Mouse (Mus musculus) heart, embryonic 13.5 days (tissue): ENCODE results near the gene Hibch. TPM values are rescaled to one million over a fixed set of nuclear protein-coding genes. Genes with fewer than 3 reads are reported as not detected.

Experiments used
- ATAC-seq: fragments of 200-750 bp; cut with Nextera tagmentation; 2 replicates; pipeline ENCODE4 v1.8.0; 2017; ENCODE audit warnings: moderate TSS enrichment; ENCODE audit not compliant: insufficient number of reproducible peaks, low FRiP score, low TSS enrichment; ENCODE audit errors: extremely low read depth
- H3K27ac ChIP-seq: fragments of 300-500 bp; sonication (generic); replicated peaks from 2 replicates; pipeline ENCODE4 v1.5.1; 2015; ENCODE audit warnings: moderate library complexity, mild to moderate bottlenecking, inconsistent platforms
- H3K27me3 ChIP-seq: fragments of 300-500 bp; sonication (generic); replicated peaks from 2 replicates; pipeline ENCODE4 v1.6.1; 2015; ENCODE audit warnings: mild to moderate bottlenecking, inconsistent platforms
- H3K36me3 ChIP-seq: fragments of 300-500 bp; sonication (generic); 2 replicates; pipeline ENCODE4 v1.6.1; 2015; ENCODE audit warnings: mild to moderate bottlenecking, inconsistent platforms
- H3K4me1 ChIP-seq: fragments of 300-500 bp; sonication (generic); 2 replicates; pipeline ENCODE4 v1.6.1; 2015; ENCODE audit warnings: inconsistent platforms
- H3K4me2 ChIP-seq: fragments of 300-500 bp; sonication (generic); 2 replicates; pipeline ENCODE4 v1.6.1; 2015; ENCODE audit warnings: inconsistent platforms, mild to moderate bottlenecking, moderate library complexity
- H3K4me3 ChIP-seq: fragments of 300-500 bp; sonication (generic); 2 replicates; pipeline ENCODE4 v1.5.1; 2015; ENCODE audit warnings: moderate library complexity, mild to moderate bottlenecking, inconsistent platforms
- H3K9ac ChIP-seq: fragments of 300-500 bp; sonication (generic); 2 replicates; pipeline ENCODE4 v1.6.1; 2015; ENCODE audit warnings: inconsistent platforms, mild to moderate bottlenecking, moderate library complexity
- H3K9me3 ChIP-seq: fragments of 300-500 bp; sonication (generic); 2 replicates; pipeline ENCODE4 v1.6.1; 2016; ENCODE audit warnings: inconsistent platforms
- WGBS: fragments of 180-500 bp; shearing (Covaris S2); methylation state at CpG from one replicate; pipeline ENCODE4 v1.1.7; 2015; ENCODE audit warnings: mixed read lengths; 5-methylcytosine and 5-hydroxymethylcytosine counted together
- polyA plus RNA-seq: library from polyadenylated mRNA; unstranded; fragments of >200 nt; fragmentation: Nextera tagmentation; extraction: Ambion mirVana; gene quantifications from 2 replicates; pipeline ENCODE4 v1.2.1, GENCODE M21; 2015

Gene Hibch
- polyA plus RNA-seq, 1 experiment from 2014 or later = 30.0 TPM

- Histone ChIP-seq H3K27me3 (peaks cover 8% of the 10 kb centered on the region; the same call in 1 of the 2 replicates), H3K27ac (no peak overlapping the region), H3K9ac (no peak overlapping the region), H3K36me3 (no peaks in the 10 kb centered on the region), H3K4me1 (peaks cover 16% of the 10 kb centered on the region; the same call in 1 of the 2 replicates), H3K4me3 (peak overlapping the region; percentile 65), H3K9me3 (no peaks in the 10 kb centered on the region), H3K4me2 (peak overlapping the region; percentile 96)
- no peak for ATAC-seq
- 26% methylated on average over 4 of the region's 4 CpGs for WGBS
Measured at GRCm38 (mm10) chr1:52953548-52953947, 108.8 kb downstream of the Hibch start.

GRCm38 (mm10) chr1:52954456-52954855 lies 109.7 kb downstream of the Hibch start:
- Histone ChIP-seq H3K4me2 (no peak overlapping the region), H3K9me3 (no peaks in the 10 kb centered on the region), H3K36me3 (no peaks in the 10 kb centered on the region), H3K4me3 (no peak overlapping the region), H3K27ac (no peak overlapping the region), H3K9ac (no peak overlapping the region), H3K27me3 (peaks cover 8% of the 10 kb centered on the region; the same call in 1 of the 2 replicates), H3K4me1 (peaks cover 16% of the 10 kb centered on the region; the same call in 1 of the 2 replicates)
- no peak for ATAC-seq
- 76% methylated on average over 2 of the region's 2 CpGs for WGBS

GRCm38 (mm10) chr1:52955102-52955501 lies 110.4 kb downstream of the Hibch start:
- Histone ChIP-seq H3K4me1 (peaks cover 16% of the 10 kb centered on the region; the same call in 1 of the 2 replicates), H3K27ac (no peak overlapping the region), H3K27me3 (peaks cover 8% of the 10 kb centered on the region; the same call in 1 of the 2 replicates), H3K36me3 (no peaks in the 10 kb centered on the region), H3K9me3 (no peaks in the 10 kb centered on the region), H3K4me2 (no peak overlapping the region), H3K9ac (no peak overlapping the region), H3K4me3 (no peak overlapping the region)
- 33% methylated on average over 6 of the region's 6 CpGs for WGBS
- no peak for ATAC-seq

GRCm38 (mm10) chr1:52956746-52957145 lies 112.0 kb downstream of the Hibch start:
- H3K27me3 ChIP-seq = peaks cover 8% of the 10 kb centered on the region; the same call in 1 of the 2 replicates
- no peaks in the 10 kb centered on the region for H3K9me3 ChIP-seq
- H3K4me2 ChIP-seq = no peak overlapping the region
- H3K27ac ChIP-seq = no peak overlapping the region
- no peak for ATAC-seq
- 67% methylated on average over 4 of the region's 4 CpGs for WGBS
- H3K36me3 ChIP-seq = no peaks in the 10 kb centered on the region
- H3K9ac ChIP-seq = no peak overlapping the region
- H3K4me3 ChIP-seq = no peak overlapping the region
- peaks cover 16% of the 10 kb centered on the region; the same call in 1 of the 2 replicates for H3K4me1 ChIP-seq

DNA sequence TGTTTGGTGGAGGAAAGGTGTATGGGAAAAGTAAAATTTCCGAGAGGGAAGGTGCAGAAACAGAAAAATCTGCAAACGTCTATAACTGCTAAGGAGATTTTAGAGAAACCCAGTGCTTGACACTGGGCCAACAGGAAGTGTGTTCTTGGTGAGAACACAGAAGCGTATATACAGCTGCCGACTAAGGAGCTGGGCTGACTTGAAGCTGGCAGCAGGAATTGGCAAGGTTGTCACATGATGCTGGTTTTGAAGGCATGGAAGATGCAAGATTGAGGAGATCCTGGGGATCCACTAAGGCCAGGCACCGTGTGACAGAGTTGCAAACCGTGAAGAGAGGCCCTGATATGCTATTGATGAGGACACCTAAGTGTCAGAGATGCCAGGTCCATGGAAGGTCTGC lies 115.5 kb downstream of the Hibch start:
- H3K4me1 ChIP-seq = no peaks in the 10 kb centered on the region
- no peak overlapping the region for H3K4me3 ChIP-seq
- no peaks in the 10 kb centered on the region for H3K27me3 ChIP-seq
- WGBS = 55% methylated on average over 6 of the region's 6 CpGs
- H3K9ac ChIP-seq = no peak overlapping the region
- H3K4me2 ChIP-seq = no peak overlapping the region
- H3K36me3 ChIP-seq = no peaks in the 10 kb centered on the region
- H3K9me3 ChIP-seq = no peaks in the 10 kb centered on the region
- no peak overlapping the region for H3K27ac ChIP-seq
- ATAC-seq = no peak

DNA sequence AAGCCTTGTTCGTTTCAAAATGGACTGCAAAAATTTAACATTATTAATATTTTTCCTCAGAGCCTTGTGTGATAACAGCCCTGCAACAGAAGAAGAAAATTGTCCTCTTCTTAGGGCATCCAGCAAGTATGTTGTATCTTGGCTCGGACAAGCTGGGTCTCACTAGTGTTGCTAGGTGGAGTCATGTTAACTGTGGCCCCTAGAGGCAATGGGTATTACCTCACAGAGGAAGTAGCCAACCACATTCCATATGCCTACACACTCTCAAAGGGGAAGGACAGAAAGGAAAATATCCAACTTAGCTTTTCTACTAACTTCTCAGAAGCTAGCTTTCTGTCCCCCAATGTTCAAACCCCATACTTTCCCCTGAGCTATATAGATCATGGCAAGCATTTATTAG lies 118.4 kb downstream of the Hibch start:
- H3K27me3 ChIP-seq = no peaks in the 10 kb centered on the region
- 72% methylated on average over 2 of the region's 2 CpGs for WGBS

DNA sequence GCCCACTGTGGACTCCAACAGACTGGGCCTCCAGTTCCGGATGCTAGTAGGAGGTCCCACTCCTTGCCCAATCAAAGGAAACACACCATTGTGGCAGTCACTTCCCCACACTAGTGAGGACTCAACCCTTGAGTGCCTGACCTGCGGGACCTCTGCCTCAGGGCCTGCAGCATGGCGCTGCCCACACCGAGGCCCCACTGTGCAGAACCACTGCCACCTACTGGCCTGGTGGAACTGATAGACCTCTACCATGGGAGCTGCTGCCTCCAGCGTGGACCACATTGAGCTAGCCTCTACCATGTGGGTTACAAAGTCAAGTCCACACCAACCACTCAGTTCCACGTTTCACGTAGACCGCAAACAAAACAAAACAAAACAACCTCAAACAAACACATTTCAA lies 119.9 kb downstream of the Hibch start:
- no peak; the same call in 1 of the 2 replicates for ATAC-seq
- H3K27ac ChIP-seq = no peak overlapping the region
- no peaks in the 10 kb centered on the region for H3K27me3 ChIP-seq
- WGBS = 71% methylated on average over 8 of the region's 8 CpGs
- no peaks in the 10 kb centered on the region for H3K9me3 ChIP-seq
- no peak overlapping the region for H3K4me2 ChIP-seq
- H3K4me3 ChIP-seq = no peak overlapping the region
- H3K9ac ChIP-seq = no peak overlapping the region
- H3K36me3 ChIP-seq = no peaks in the 10 kb centered on the region
- H3K4me1 ChIP-seq = no peaks in the 10 kb centered on the region

More for the DNA sequence above, 118.4 kb downstream of the Hibch start:
- no peak overlapping the region for H3K9ac ChIP-seq
- no peak for ATAC-seq
- H3K9me3 ChIP-seq = no peaks in the 10 kb centered on the region
- no peak overlapping the region for H3K4me3 ChIP-seq
- H3K4me2 ChIP-seq = no peak overlapping the region
- H3K4me1 ChIP-seq = no peaks in the 10 kb centered on the region
- no peak overlapping the region for H3K27ac ChIP-seq
- no peaks in the 10 kb centered on the region for H3K36me3 ChIP-seq

Other genes starting within 250 kb of the Hibch start
- gene Nemp2, start 214.2 kb upstream of the Hibch start, polyA plus RNA-seq = 4.4 and 4.8 TPM in 2 replicates
- 3.2 and 3.6 TPM in 2 replicates for gene Mfsd6, start 117.5 kb upstream of the Hibch start, polyA plus RNA-seq
- gene Inpp1, start 27.2 kb upstream of the Hibch start, polyA plus RNA-seq = 18.4 and 18.6 TPM in 2 replicates
- 1.6 TPM in 2 replicates for gene 1700019D03Rik, start 175.2 kb downstream of the Hibch start, polyA plus RNA-seq
- gene Mstn, start 216.7 kb downstream of the Hibch start, polyA plus RNA-seq = 4.8 and 5.1 TPM in 2 replicates